Mouse (Mus musculus) megakaryocyte-erythroid progenitor cell, adult 5-6 weeks (primary cell): Measurements from ENCODE around the gene Rnf220. TPM values are rescaled to one million over a fixed set of nuclear protein-coding genes. Genes with fewer than 3 reads are reported as not detected.

ENCODE experiments used
- ATAC-seq: replicated peaks from 2 replicates; pipeline ENCODE4 v1.8.0; 2016; ENCODE audit warnings: mild to moderate bottlenecking, inconsistent platforms; ENCODE audit not compliant: severe bottlenecking, poor library complexity, low FRiP score, low TSS enrichment
- total RNA-seq, 2 experiments: library from RNA; stranded (forward) in 1 of 2; stranded (reverse) in 1 of 2; fragments of 200-1000, 215-1000 nt in 1 of 2; fragments of >200 nt in 1 of 2; fragmentation: Nextera tagmentation in 1 of 2; gene quantifications; 2 replicates each; pipeline ENCODE4 v1.2.3; 2014 to 2017

Gene Rnf220
- total RNA-seq, 2 experiments from 2014 or later = 73.2 to 145 TPM

- no peak for ATAC-seq
Observed at GRCm38 (mm10) chr4:117491840-117492239, 5.0 kb downstream of the Rnf220 start.

GRCm38 (mm10) chr4:117489975-117490374 lies 6.9 kb downstream of the Rnf220 start:
- ATAC-seq = no peak

- no peak for ATAC-seq
Observed at GRCm38 (mm10) chr4:117489566-117489965, 7.3 kb downstream of the Rnf220 start.

- no peak for ATAC-seq
Observed at GRCm38 (mm10) chr4:117487471-117487870, 9.4 kb downstream of the Rnf220 start.

GRCm38 (mm10) chr4:117486188-117486587 lies 10.7 kb downstream of the Rnf220 start:
- peak; percentile 23; the same call in 1 of the 2 replicates for ATAC-seq

GRCm38 (mm10) chr4:117485045-117485780 lies 11.6 kb downstream of the Rnf220 start:
- no peak for ATAC-seq

- peak; percentile 42 for ATAC-seq
Observed at GRCm38 (mm10) chr4:117484256-117485044, 12.4 kb downstream of the Rnf220 start.

- no peak for ATAC-seq
Observed at GRCm38 (mm10) chr4:117483931-117484255, 13.0 kb downstream of the Rnf220 start.

- peak; percentile 39; the same call in 1 of the 2 replicates for ATAC-seq
Observed at GRCm38 (mm10) chr4:117482103-117482502, 14.7 kb downstream of the Rnf220 start.

- ATAC-seq = no peak
Observed at GRCm38 (mm10) chr4:117480611-117481445, 16.0 kb downstream of the Rnf220 start.

GRCm38 (mm10) chr4:117479951-117480350 lies 16.9 kb downstream of the Rnf220 start:
- ATAC-seq = no peak

- ATAC-seq = peak; percentile 62
Observed at GRCm38 (mm10) chr4:117478101-117478673, 18.7 kb downstream of the Rnf220 start.

- ATAC-seq = peak; percentile 39; the same call in 1 of the 2 replicates
Observed at GRCm38 (mm10) chr4:117477401-117477800, 19.5 kb downstream of the Rnf220 start.

GRCm38 (mm10) chr4:117476777-117477176 lies 20.1 kb downstream of the Rnf220 start:
- no peak for ATAC-seq

GRCm38 (mm10) chr4:117476355-117476754 lies 20.5 kb downstream of the Rnf220 start:
- peak; percentile 41; the same call in 1 of the 2 replicates for ATAC-seq

- ATAC-seq = peak; percentile 48; the same call in 1 of the 2 replicates
Observed at GRCm38 (mm10) chr4:117473985-117474354, 22.9 kb downstream of the Rnf220 start.

- peak; percentile 66 for ATAC-seq
Observed at GRCm38 (mm10) chr4:117473291-117473984, 23.4 kb downstream of the Rnf220 start.

GRCm38 (mm10) chr4:117469471-117469870 lies 27.4 kb downstream of the Rnf220 start:
- no peak for ATAC-seq

- ATAC-seq = no peak
Observed at GRCm38 (mm10) chr4:117467936-117468335, 28.9 kb downstream of the Rnf220 start.
